Mouse (Mus musculus) cortical plate, adult 2 months (tissue): ENCODE data around the gene Hvcn1.

Experiments used
- CTCF ChIP-seq: fragments of 200-500 bp; IDR thresholded peaks from 2 replicates; pipeline ENCODE4 v1.5.1; 2011; ENCODE audit warnings: mild to moderate bottlenecking, control low read depth, low read length; ENCODE audit not compliant: insufficient read depth; ENCODE audit errors: extremely low read depth
- POLR2A ChIP-seq: fragments of 200-500 bp; IDR thresholded peaks from 2 replicates; pipeline ENCODE4 v1.6.1; 2011; ENCODE audit warnings: mild to moderate bottlenecking, low read length, control low read depth; ENCODE audit not compliant: insufficient read depth; ENCODE audit errors: extremely low read depth

- TF ChIP-seq CTCF (no peak), POLR2A (no peak)
Observed at GRCm38 (mm10) chr5:122258027-122258741, 51.6 kb downstream of the Hvcn1 start.
